Mouse (Mus musculus) ES-CJ7 (cell line): ENCODE results near the gene Ngly1.

Source experiments
- DNase-seq: peaks from one replicate; pipeline ENCODE4 v3.0.0; 2011; ENCODE audit warnings: low read depth, low spot score

The Ngly1 gene

DNA sequence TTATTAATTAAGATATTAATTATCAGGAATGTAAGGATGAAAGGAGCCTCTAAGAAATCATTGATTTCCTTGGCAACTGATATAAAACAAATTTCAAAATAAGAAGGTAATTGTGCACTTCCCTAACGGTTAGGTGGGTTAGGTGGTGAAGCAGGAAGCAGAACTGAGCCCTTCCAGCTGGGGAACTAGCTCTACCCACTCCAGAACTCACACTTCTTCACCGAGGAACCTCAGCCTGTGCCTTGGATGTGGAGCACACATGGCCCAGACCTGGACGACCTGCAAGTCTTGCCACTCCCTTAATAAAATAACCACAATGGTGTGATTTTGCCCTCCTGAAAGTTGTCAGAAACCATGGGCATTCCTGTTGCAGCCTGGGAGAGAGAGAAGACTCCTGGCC lies 80.7 kb downstream of the Ngly1 start:
- no peak for DNase-seq

DNA sequence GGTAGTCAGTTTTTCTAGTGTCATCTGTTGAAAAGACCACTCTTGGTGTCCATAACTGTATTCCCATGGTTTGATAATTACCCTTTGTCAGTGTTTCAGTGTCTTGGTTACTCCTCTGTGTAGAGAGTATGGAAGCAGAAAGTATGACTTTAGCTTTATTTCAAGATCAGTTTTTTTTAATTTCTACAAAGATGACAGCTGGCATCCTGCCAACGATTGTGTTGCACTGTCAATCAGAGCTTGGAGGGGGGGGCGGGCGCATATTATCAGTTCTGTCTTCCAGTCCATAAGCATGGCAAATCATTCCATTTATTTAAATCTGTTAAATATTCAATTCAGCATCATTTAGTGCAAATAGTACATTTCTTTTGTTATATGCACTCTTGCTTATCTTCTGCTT lies 85.2 kb downstream of the Ngly1 start:
- no peak for DNase-seq

GRCm38 (mm10) chr14:16335835-16336417 lies 86.8 kb downstream of the Ngly1 start:
- DNase-seq = no peak

DNA sequence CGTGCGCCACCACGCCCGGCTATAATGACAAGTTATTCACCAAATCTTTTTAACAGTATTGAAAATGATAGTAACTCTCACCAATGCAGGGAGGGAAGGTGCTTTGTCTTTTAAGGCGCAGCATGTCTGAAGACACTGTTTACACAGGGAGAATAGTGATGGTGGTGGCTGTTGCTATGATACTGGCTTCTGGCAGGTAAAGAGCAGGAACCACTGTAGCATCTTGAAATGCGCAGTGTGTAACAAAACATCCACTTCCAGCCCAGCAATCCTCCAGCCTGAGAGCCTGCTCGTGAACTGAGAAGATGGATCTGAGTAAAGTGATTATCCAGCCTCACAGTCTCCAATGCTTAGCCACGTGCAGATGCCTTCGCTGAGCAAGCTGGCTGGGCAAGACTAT lies 98.4 kb downstream of the Ngly1 start:
- no peak for DNase-seq

DNA sequence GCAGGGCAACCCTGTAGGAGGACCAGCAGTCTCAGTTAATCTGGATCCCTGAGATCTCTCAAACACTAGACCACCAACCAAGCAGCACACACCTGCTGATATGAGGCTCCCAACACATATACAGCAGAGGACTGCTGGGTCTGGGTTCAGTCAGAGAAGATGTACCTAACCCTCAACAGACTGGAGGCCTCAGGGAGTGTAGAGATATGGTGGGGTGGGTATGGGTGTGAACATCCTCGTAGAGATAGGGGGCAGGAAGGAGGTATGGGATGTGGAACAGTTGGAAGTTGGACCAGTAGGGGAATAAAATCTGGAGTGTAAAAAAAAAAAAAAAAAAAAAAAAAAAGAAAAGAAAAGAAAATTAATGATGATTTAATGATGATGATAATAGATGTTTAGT lies 110.6 kb downstream of the Ngly1 start:
- no peak for DNase-seq
